Mouse (Mus musculus) hindbrain, embryonic 14.5 days (tissue): ENCODE data around the gene Nemp1. TPM values are rescaled to one million over a fixed set of nuclear protein-coding genes. Genes with fewer than 3 reads are reported as not detected.
"Not testable (repeated sequence)": the region's sequence is repeated elsewhere in the genome, so short reads cannot be mapped to it uniquely, and the experiment has no call there.

Experiments used
- ATAC-seq: fragments of 200-750 bp; cut with Nextera tagmentation; 2 replicates; pipeline ENCODE4 v1.8.0; 2017; ENCODE audit warnings: moderate number of reproducible peaks, mild to moderate bottlenecking, moderate TSS enrichment, moderate library complexity; ENCODE audit not compliant: low FRiP score
- DNase-seq: peaks from one replicate; pipeline ENCODE4 v3.0.0-alpha.2; 2015; ENCODE audit warnings: low spot score
- H3K27ac ChIP-seq: fragments of 300-500 bp; sonication (generic); 2 replicates; pipeline ENCODE4 v1.5.1; 2014; ENCODE audit warnings: mild to moderate bottlenecking, moderate library complexity
- H3K27me3 ChIP-seq: fragments of 300-500 bp; sonication (generic); 2 replicates; pipeline ENCODE4 v1.6.1; 2014; ENCODE audit warnings: mild to moderate bottlenecking, low read length, mixed read lengths; ENCODE audit not compliant: control insufficient read depth, insufficient read depth
- H3K36me3 ChIP-seq: fragments of 300-500 bp; sonication (generic); replicated peaks from 2 replicates; pipeline ENCODE4 v1.6.1; 2014; ENCODE audit not compliant: control insufficient read depth, insufficient read depth
- H3K4me1 ChIP-seq: fragments of 300-500 bp; sonication (generic); replicated peaks from 2 replicates; pipeline ENCODE4 v1.6.1; 2014; ENCODE audit warnings: antibody characterized with exemption, low read length, mixed read lengths; ENCODE audit not compliant: control insufficient read depth, insufficient read depth
- H3K4me2 ChIP-seq: fragments of 300-500 bp; sonication (generic); replicated peaks from 2 replicates; pipeline ENCODE4 v1.6.1; 2014; ENCODE audit warnings: mild to moderate bottlenecking, moderate library complexity
- H3K4me3 ChIP-seq: fragments of 300-500 bp; sonication (generic); replicated peaks from 2 replicates; pipeline ENCODE4 v1.5.1; 2014; ENCODE audit warnings: mild to moderate bottlenecking, low read length
- H3K9ac ChIP-seq: fragments of 300-500 bp; sonication (generic); 2 replicates; pipeline ENCODE4 v1.6.1; 2014
- H3K9me3 ChIP-seq: fragments of 300-500 bp; sonication (generic); 2 replicates; pipeline ENCODE4 v1.6.1; 2016; ENCODE audit warnings: low read length; ENCODE audit not compliant: control insufficient read depth
- WGBS: fragments of 180-500 bp; shearing (Covaris S2); extraction: QIAGEN DNeasy Blood & Tissue Kit; methylation state at CpG from one replicate; pipeline ENCODE4 v1.1.7; 2014; 5-methylcytosine and 5-hydroxymethylcytosine counted together
- polyA plus RNA-seq: library from polyadenylated mRNA; unstranded; fragments of >200 nt; fragmentation: Nextera tagmentation; extraction: Ambion mirVana; gene quantifications from 2 replicates; pipeline ENCODE4 v1.2.1, GENCODE M21; 2014

The Nemp1 gene
- polyA plus RNA-seq, 1 experiment from 2014 or later = 3.3 TPM

- peaks cover 32% of the 10 kb centered on the region for H3K27me3 ChIP-seq
- DNase-seq (no peak), ATAC-seq (0 out of 2 replicates have a peak, but pooled peaks have one; percentile 32)
- no peaks in the 10 kb centered on the region for H3K9me3 ChIP-seq
- no peaks in the 10 kb centered on the region for H3K36me3 ChIP-seq
- peaks cover 17% of the 10 kb centered on the region; the same call in 1 of the 2 replicates for H3K4me1 ChIP-seq
- peak overlapping the region; percentile 45; the same call in 1 of the 2 replicates for H3K27ac ChIP-seq
- peak overlapping the region; percentile 47 for H3K4me2 ChIP-seq
- peak overlapping the region; percentile 26 for H3K4me3 ChIP-seq
- 2% methylated on average over 25 of the region's 25 CpGs for WGBS
- H3K9ac ChIP-seq = peak overlapping the region; percentile 53
These were observed 23.0 kb upstream of the Nemp1 start for GRCm38 (mm10) chr10:127643553-127644238.

DNA sequence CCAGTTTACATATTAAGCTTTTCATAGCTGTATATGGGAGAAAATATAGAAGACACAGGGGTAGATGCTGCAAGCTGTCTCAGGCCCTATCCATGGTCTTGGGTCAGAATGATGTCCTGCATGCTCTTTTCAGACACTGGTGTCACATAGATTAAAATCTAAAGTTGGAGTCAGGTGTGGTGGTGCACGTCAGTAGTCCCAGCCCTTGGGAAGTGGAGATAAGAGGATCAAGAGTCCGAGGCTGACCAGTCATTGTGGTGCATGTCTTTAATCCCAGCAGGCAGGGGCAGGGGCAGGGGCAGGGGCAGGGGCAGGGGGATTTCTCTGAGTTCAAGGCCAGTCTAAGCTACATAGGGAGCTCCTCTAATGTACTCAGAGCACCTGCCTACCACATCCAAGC lies 20.9 kb upstream of the Nemp1 start:
- 62% methylated on average over 2 of the region's 2 CpGs for WGBS
- Histone ChIP-seq H3K27ac (no peak overlapping the region), H3K4me1 (peaks cover 17% of the 10 kb centered on the region; the same call in 1 of the 2 replicates), H3K9ac (no peak overlapping the region), H3K27me3 (peaks cover 32% of the 10 kb centered on the region), H3K36me3 (no peaks in the 10 kb centered on the region), H3K9me3 (no peaks in the 10 kb centered on the region), H3K4me2 (no peak overlapping the region), H3K4me3 (no peak overlapping the region)
- DNase-seq (no peak), ATAC-seq (no peak)

- Histone ChIP-seq H3K9me3 (no peaks in the 10 kb centered on the region), H3K27ac (no peak overlapping the region), H3K4me2 (peak overlapping the region; percentile 22; the same call in 1 of the 2 replicates), H3K4me3 (no peak overlapping the region), H3K9ac (no peak overlapping the region), H3K36me3 (no peaks in the 10 kb centered on the region), H3K27me3 (no peaks in the 10 kb centered on the region), H3K4me1 (no peaks in the 10 kb centered on the region)
- WGBS = 58% methylated on average over 21 of the region's 21 CpGs
- ATAC-seq (no peak), DNase-seq (no peak)
These were observed 13.6 kb upstream of the Nemp1 start for GRCm38 (mm10) chr10:127652906-127653638.

DNA sequence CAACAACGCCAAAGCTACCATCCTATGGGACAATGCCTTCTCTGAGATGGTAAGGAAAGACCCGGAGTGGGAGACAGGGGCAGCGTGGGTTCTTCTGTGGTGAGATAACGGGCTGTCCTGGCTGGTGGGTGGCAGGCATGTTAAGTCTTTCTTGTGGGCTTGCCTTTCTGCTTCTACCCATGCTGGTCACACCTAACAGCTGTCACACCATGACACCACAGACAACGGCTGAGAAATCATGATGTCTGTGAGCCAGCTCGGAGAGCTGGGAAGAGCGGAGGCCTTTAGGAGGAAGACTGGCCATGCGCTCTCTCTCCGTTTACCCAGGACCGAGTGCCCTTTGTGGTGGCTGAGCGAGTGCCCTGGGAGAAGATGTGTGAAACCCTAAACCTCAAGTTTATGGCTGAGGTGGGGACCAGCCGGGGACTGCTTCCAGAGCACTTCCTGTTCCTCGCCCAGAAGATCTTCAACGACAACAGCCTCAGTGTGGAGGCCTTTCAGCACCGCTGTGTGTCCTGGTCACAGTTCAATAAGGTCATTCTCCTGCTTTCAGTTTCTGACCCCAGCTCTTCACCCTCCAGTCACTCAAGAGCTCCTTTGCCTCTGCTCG lies 11.6 kb upstream of the Nemp1 start:
- DNase-seq = no peak
- no peak overlapping the region for H3K4me3 ChIP-seq
- no peaks in the 10 kb centered on the region for H3K36me3 ChIP-seq
- H3K27ac ChIP-seq = no peak overlapping the region
- 72% methylated on average over 16 of the region's 16 CpGs for WGBS
- ATAC-seq = no peak
- H3K9ac ChIP-seq = no peak overlapping the region
- no peaks in the 10 kb centered on the region for H3K27me3 ChIP-seq
- H3K4me2 ChIP-seq = no peak overlapping the region
- no peaks in the 10 kb centered on the region for H3K4me1 ChIP-seq
- no peaks in the 10 kb centered on the region for H3K9me3 ChIP-seq

DNA sequence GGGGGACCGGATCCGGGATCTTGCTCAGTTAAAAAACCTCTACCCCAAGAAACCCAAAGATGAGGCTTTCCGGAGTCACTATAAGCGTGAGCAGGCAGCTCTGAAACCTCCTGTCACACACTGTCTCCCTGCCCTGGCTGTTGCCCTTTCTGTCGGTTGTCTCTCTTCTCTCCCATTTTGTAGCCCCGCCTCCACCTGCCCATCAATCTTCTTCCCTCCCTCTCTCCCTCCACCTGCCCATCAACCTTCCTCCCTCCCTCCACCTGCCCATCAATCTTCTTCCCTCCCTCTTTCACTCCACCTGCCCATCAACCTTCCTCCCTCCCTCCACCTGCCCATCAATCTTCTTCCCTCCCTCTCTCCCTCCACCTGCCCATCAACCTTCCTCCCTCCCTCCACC lies 9.1 kb upstream of the Nemp1 start:
- 55% methylated on average over 6 of the region's 6 CpGs for WGBS
- H3K27ac ChIP-seq, ATAC-seq: not testable (repeated sequence)

GRCm38 (mm10) chr10:127658076-127658475 lies 8.6 kb upstream of the Nemp1 start:
- H3K27ac ChIP-seq = no peak overlapping the region
- no peak overlapping the region for H3K4me2 ChIP-seq
- H3K9me3 ChIP-seq = no peaks in the 10 kb centered on the region
- no peak overlapping the region for H3K9ac ChIP-seq
- peaks cover 26% of the 10 kb centered on the region for H3K27me3 ChIP-seq
- ATAC-seq = no peak
- no peak overlapping the region for H3K4me3 ChIP-seq
- WGBS = 28% methylated on average over 6 of the region's 6 CpGs
- DNase-seq = no peak
- H3K4me1 ChIP-seq = peaks cover 9% of the 10 kb centered on the region; the same call in 1 of the 2 replicates
- H3K36me3 ChIP-seq = no peaks in the 10 kb centered on the region

More for the DNA sequence above, 9.1 kb upstream of the Nemp1 start:
- not testable (repeated sequence) for H3K4me3 ChIP-seq, H3K36me3 ChIP-seq, H3K9me3 ChIP-seq, H3K4me1 ChIP-seq, DNase-seq, H3K4me2 ChIP-seq, H3K9ac ChIP-seq
- H3K27me3 ChIP-seq = peaks cover 22% of the 10 kb centered on the region

DNA sequence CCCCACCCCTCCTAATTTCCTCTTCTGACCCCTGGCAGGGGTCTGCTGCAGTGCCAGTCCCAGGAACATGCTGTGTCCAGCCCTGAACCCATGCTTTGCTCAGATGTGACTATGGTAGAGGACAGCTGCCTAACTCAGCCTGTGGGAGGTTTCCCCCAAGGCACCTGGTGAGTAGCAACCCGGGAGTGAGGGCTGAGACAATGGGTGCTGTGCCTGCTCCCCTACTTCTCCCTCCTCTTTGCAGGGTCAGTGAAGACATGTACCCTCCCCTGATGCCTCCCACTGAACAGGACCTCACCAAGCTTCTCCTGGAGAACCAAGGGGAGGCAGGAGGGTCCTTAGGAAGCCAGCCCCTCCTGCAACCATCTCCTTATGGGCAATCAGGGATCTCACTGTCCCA lies 7.2 kb upstream of the Nemp1 start:
- 50% methylated on average over 1 of the region's 1 CpGs for WGBS
- ATAC-seq = no peak
- H3K9me3 ChIP-seq = no peaks in the 10 kb centered on the region
- no peak for DNase-seq
- no peak overlapping the region for H3K27ac ChIP-seq
- no peak overlapping the region for H3K4me2 ChIP-seq
- H3K4me1 ChIP-seq = peaks cover 9% of the 10 kb centered on the region; the same call in 1 of the 2 replicates
- H3K9ac ChIP-seq = no peak overlapping the region
- no peaks in the 10 kb centered on the region for H3K36me3 ChIP-seq
- H3K4me3 ChIP-seq = no peak overlapping the region
- H3K27me3 ChIP-seq = peaks cover 41% of the 10 kb centered on the region

DNA sequence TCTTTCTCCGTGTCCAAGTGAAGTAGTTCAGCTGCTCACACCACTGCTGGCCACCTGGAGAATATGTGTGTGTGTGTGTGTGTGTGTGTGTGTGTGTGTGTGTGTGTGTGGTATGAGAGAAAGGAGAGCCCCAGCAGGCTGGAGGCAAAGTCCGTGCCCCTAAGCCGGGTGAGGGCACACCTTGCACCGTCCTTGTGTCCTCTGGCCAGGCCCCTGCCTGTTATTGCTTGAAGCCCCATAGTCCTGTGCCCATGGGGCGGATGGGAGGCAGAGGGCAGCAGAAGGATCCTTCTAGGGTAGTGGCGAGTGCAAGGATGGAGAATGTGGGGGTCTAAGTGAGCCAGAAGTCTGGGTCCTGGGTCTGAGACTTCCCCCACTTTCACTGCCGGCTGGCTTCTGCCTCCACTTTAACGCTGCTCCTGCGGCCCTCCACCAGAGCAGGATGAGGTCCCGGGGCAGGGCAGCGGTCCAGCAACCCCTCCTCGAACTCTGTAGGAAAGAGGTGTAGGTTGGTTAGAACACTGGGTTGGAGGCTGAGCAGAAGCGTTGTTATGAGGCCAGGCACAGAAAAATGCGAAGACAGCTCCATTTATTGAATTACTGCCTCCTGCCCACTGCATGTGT lies 5.3 kb upstream of the Nemp1 start:
- Histone ChIP-seq H3K36me3 (no peaks in the 10 kb centered on the region), H3K9ac (no peak overlapping the region), H3K4me2 (peak overlapping the region; percentile 29), H3K4me1 (peaks cover 15% of the 10 kb centered on the region), H3K4me3 (no peak overlapping the region), H3K27me3 (peaks cover 59% of the 10 kb centered on the region), H3K27ac (no peak overlapping the region), H3K9me3 (no peaks in the 10 kb centered on the region)
- ATAC-seq (no peak), DNase-seq (no peak)
- 14% methylated on average over 14 of the region's 14 CpGs for WGBS
